Mouse (Mus musculus): Measurements from ENCODE around the gene Tmod4. TPM values are rescaled to one million over a fixed set of nuclear protein-coding genes. Genes with fewer than 3 reads are reported as not detected.

Tmod4 gene
- total and polyA plus RNA-seq, 3 experiments = 3.1 to 5.4 TPM; not detected in 1

DNA sequence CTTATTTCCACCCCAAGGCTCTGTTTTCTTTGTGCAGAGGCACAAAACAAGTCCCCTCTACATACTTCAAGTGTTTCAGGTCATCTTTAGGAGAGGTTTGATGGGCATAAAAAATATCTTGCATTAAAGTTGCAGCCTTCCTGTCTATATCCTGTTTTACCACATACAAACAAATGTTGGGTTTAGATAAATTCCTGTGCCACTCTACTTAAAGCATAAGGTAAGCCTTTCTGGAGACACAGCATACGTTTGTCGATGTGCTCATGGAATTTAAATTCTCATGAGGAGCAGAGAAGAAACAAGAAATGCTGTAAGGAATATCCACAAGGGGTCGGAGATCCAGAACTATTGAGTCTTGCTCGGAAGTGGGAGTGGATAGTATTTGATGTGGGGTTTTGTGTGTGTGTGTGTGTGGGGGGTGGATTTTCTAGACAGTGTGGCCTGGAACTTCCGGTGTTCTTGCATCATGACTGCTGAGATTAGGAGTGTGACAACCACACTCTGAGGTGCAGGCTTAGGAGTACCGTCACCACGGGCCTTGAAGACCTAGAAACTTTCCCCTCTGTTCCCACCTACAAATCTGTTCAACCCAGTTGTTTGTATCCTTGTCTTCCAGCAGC is 11.3 kb downstream of the Tmod4 start (continued):
- TF ChIP-seq UBTF (IDR thresholded peaks at IDR 0.05; ENCODE audit: borderline replicate concordance, insufficient read depth, low read depth, low read length) (no peak), ZKSCAN1 (IDR thresholded peaks at IDR 0.05; ENCODE audit: low read depth, low read length) (no peak), CHD2 (IDR thresholded peaks at IDR 0.05; ENCODE audit: low read length) (no peak; the same call in 1 of the 2 replicates)

DNA sequence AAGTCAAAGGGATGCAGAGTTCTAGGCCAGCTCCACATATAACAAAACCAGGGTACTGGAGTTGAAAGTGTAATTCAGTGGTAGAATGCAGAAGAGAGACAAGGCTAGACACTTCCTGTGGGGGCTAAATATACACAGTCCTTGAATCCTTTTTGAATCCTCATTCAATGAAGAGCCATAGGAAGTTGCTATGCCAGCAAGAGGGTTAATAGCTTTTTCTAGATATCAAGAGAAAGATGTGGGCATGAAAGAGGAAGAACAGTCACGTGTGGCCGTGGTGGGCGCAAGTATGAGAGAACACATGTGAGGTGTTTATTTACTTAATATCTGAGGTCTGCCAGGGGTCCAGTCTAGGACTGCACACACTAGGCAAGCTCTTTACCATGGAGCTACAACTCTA is 12.1 kb downstream of the Tmod4 start:
- peak; percentile 63 for DNase-seq (ENCODE audit: low read depth, low spot score)
- Histone ChIP-seq H3K27me3 (ENCODE audit: control insufficient read depth in 1 of 2, insufficient read depth in 2 of 2, low read length in 2 of 2) (no peaks in the 10 kb centered on the region), H3K27ac (ENCODE audit: control insufficient read depth, low read depth, low read length) (peak overlapping the region; percentile 79), H3K36me3 (ENCODE audit: control insufficient read depth in 1 of 2, insufficient read depth in 2 of 2, low read length in 2 of 2) (peaks cover 0 to 24% of the 10 kb centered on the region in 2 experiments), H3K4me3 (ENCODE audit: control insufficient read depth in 1 of 2, insufficient read depth in 1 of 2, low read depth in 2 of 2, low read length in 2 of 2) (peak overlapping the region; percentile 55 to 86), H3K9ac (ENCODE audit: control insufficient read depth, low read depth, low read length, poor library complexity, severe bottlenecking) (peak overlapping the region; percentile 45), H3K9me3 (replicated peaks; ENCODE audit: insufficient read depth, low read length) (no peaks in the 10 kb centered on the region), H3K4me1 (ENCODE audit: control insufficient read depth in 1 of 2, insufficient read depth in 2 of 2, low read length in 2 of 2) (peaks cover 12 to 25% of the 10 kb centered on the region in 2 experiments), H3K79me2 (ENCODE audit: control insufficient read depth, insufficient read depth, low read length, poor library complexity) (peaks cover 11% of the 10 kb centered on the region)
- TF ChIP-seq RCOR1 (IDR thresholded peaks at IDR 0.05; ENCODE audit: low read depth, low read length) = no peak
- TF ChIP-seq NRF1 (IDR thresholded peaks at IDR 0.05; ENCODE audit: insufficient read depth, low read depth, low read length, poor library complexity, severe bottlenecking) = no peak
- TF ChIP-seq SMC3 (IDR thresholded peaks at IDR 0.05; ENCODE audit: low read depth, low read length) = no peak
- no peak; the same call in 1 of the 2 replicates for TF ChIP-seq POLR2AphosphoS2 (IDR thresholded peaks at IDR 0.05; ENCODE audit: low read length)
- peak; percentile 70; the same call in 1 of the 2 replicates for TF ChIP-seq SIN3A (IDR thresholded peaks at IDR 0.05; ENCODE audit: low read length)
- TF ChIP-seq ZC3H11A (IDR thresholded peaks at IDR 0.05; ENCODE audit: low read depth, low read length) = no peak
- TF ChIP-seq TAL1 (IDR thresholded peaks at IDR 0.05; ENCODE audit: low read length) = peak; percentile 14; the same call in 1 of the 2 replicates
- no peak for TF ChIP-seq ZKSCAN1 (IDR thresholded peaks at IDR 0.05; ENCODE audit: low read depth, low read length)
- TF ChIP-seq POLR2AphosphoS5 (IDR thresholded peaks at IDR 0.05; ENCODE audit: borderline replicate concordance, low read depth, low read length) = no peak
- peak; percentile 94 for TF ChIP-seq BHLHE40 (IDR thresholded peaks at IDR 0.05; ENCODE audit: borderline replicate concordance, low read depth, low read length)
- TF ChIP-seq TBP (IDR thresholded peaks at IDR 0.05; ENCODE audit: low read depth, low read length) = no peak
- 0 out of 2 replicates have a peak, but pooled peaks have one; percentile 9 for TF ChIP-seq HCFC1 (IDR thresholded peaks at IDR 0.05; ENCODE audit: low read depth, low read length)
- TF ChIP-seq MXI1 (IDR thresholded peaks at IDR 0.05; ENCODE audit: low read depth, low read length) = peak; percentile 76; the same call in 1 of the 2 replicates
- TF ChIP-seq JUND (IDR thresholded peaks at IDR 0.05; ENCODE audit: low read depth, low read length) = no peak
- no peak for TF ChIP-seq RAD21 (IDR thresholded peaks at IDR 0.05; ENCODE audit: low read depth, low read length)
- TF ChIP-seq ZMIZ1 (IDR thresholded peaks at IDR 0.05; ENCODE audit: low read depth, low read length) = no peak; the same call in 1 of the 2 replicates
- TF ChIP-seq ETS1 (IDR thresholded peaks at IDR 0.05; ENCODE audit: low read depth, low read length) = peak; percentile 48; the same call in 1 of the 2 replicates
- TF ChIP-seq MYB (IDR thresholded peaks at IDR 0.05; ENCODE audit: low read depth, low read length) = no peak
- TF ChIP-seq GABPA (IDR thresholded peaks at IDR 0.05; ENCODE audit: low read depth, low read length) = no peak
- peak; percentile 29; the same call in 1 of the 2 replicates for TF ChIP-seq GATA1 (IDR thresholded peaks at IDR 0.05; ENCODE audit: low read depth, low read length)
- no peak for TF ChIP-seq E2F4 (IDR thresholded peaks at IDR 0.05; ENCODE audit: borderline replicate concordance, low read depth, low read length)
- TF ChIP-seq CTCF (IDR thresholded peaks at IDR 0.05 in 2 of 3, conservative IDR thresholded peaks at IDR 0.05 in 1 of 3; ENCODE audit: control insufficient read depth in 1 of 3, insufficient read depth in 1 of 3, low read depth in 2 of 3, low read length in 3 of 3, poor library complexity in 1 of 3, severe bottlenecking in 1 of 3) = no peak
- TF ChIP-seq MYC (IDR thresholded peaks at IDR 0.05; ENCODE audit: low read depth, low read length) = peak; percentile 86
- TF ChIP-seq ZNF384 (IDR thresholded peaks at IDR 0.05; ENCODE audit: low read depth, low read length) = no peak
- TF ChIP-seq MAFK (IDR thresholded peaks at IDR 0.05; ENCODE audit: borderline replicate concordance, low read depth, low read length) = no peak
- TF ChIP-seq CHD2 (IDR thresholded peaks at IDR 0.05; ENCODE audit: low read length) = no peak
- TF ChIP-seq ELF1 (IDR thresholded peaks at IDR 0.05; ENCODE audit: low read depth, low read length) = no peak
- no peak for TF ChIP-seq POLR2A (IDR thresholded peaks at IDR 0.05; ENCODE audit: control insufficient read depth in 1 of 2, insufficient read depth in 1 of 2, low read depth in 1 of 2, low read length in 2 of 2, poor library complexity in 1 of 2)
- no peak for TF ChIP-seq UBTF (IDR thresholded peaks at IDR 0.05; ENCODE audit: borderline replicate concordance, insufficient read depth, low read depth, low read length)
- TF ChIP-seq MAZ (IDR thresholded peaks at IDR 0.05; ENCODE audit: low read depth, low read length) = no peak
- no peak for TF ChIP-seq MEF2A (IDR thresholded peaks at IDR 0.05; ENCODE audit: extremely low read depth, insufficient replicate concordance, low read depth, low read length, poor library complexity, severe bottlenecking)
- no peak for TF ChIP-seq KAT2A (conservative IDR thresholded peaks at IDR 0.05; ENCODE audit: low read depth, low read length)
- TF ChIP-seq TCF12 (IDR thresholded peaks at IDR 0.05; ENCODE audit: low read depth, low read length) = 0 out of 2 replicates have a peak, but pooled peaks have one; percentile 4
- TF ChIP-seq CHD1 (IDR thresholded peaks at IDR 0.05; ENCODE audit: low read depth, low read length) = peak; percentile 62; the same call in 1 of the 2 replicates

Measured in MEL (cell line).